Mouse (Mus musculus): ENCODE measurements at regions not wholly inside any gene's neighbourhood (a gene's known extent, or its start where the extent isn't known, plus 50 kb on each side); places are given as distances from the start of the nearest gene placed in this dataset.
"Not testable (repeated sequence)": the region's sequence is repeated elsewhere in the genome, so short reads cannot be mapped to it uniquely, and the experiment has no call there.

GRCm38 (mm10) chr14:36155757-36156156 lies 61.0 kb downstream of the 4930474N05Rik start:
- no peak for DNase-seq (ENCODE audit: extremely low spot score, low read depth, low spot score)

DNA sequence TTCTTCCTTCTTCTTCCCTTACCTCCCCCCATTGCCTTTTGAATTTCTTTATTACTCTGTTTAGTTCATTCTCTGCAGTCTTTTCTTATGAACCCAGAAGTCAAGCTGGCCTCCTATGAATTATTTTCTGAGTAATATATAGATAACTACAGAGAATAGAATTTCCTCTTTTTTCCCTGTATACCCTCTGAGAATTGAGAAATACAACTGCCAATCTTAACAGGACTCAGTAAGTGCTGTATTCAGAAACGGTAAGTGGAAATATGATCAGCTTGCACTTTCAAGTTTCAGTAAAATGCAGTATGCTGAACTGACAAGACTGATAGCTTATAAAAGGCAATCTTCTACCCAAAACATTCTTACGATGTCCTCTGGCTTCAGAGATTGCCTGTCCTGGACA lies 61.5 kb downstream of the 4930474N05Rik start:
- no peak for DNase-seq (ENCODE audit: extremely low spot score, low read depth, low spot score)

DNA sequence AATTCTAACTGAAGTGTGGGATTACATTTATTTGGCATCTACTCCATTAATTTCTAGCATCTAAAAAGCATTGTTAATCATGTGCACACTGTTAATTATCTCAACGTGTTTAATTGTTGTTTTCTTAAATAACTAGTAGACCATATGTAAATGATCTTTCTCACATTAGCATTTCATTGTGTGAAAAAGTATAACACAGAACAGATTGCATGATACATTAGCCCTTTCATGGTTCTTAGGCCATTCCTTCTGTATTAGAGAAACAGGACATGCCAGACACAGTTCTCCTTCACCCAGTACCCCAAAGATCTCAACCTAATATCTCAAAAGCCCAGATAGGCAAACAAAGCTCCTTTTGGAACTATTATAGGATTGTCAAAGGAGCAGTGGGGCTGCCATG lies 89.0 kb downstream of the 4930474N05Rik start:
- no peak for DNase-seq (ENCODE audit: extremely low spot score, low read depth, low spot score)

- no peak for DNase-seq (ENCODE audit: extremely low spot score, low read depth, low spot score)
These were observed 101.8 kb downstream of the 4930474N05Rik start for GRCm38 (mm10) chr14:36196517-36196916.

DNA sequence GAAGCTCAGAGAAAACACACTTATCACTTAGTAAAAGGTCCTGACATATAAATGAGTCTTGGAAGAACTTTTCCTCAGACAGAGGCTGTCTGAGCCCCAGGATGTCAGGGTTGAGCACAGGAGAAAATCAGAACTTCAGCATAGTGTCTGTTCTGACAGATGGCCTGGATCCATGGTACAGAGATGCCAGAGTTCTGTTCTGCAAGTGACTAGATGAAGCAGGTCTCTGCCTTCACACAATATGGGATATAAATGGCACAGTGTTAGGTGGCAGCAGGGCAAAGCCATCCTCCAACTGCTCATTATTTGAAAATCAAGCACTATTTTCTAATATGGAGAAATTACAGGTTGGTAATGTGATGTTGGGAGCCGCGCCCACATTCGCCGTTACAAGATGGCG lies 103.7 kb downstream of the 4930474N05Rik start:
- no peak for DNase-seq (ENCODE audit: extremely low spot score, low read depth, low spot score)

DNA sequence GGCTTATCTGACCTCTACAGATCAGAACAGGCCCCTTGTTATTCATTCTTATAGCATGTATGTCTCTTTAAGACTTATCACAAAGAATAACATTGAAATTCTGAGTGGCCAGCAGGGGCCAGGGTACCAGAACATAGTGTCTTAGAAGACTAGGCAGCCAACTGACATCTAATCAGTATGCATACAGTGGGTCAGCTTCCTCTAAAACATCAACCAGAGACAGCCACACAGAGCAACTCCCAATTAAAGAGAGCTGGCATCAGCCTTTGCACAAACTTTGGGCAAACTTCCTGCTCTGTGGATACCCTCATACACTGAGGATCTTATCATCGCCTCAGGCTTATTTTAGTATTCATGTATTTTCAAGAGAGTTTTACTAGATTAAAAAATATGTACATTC lies 109.1 kb downstream of the 4930474N05Rik start:
- no peak for DNase-seq (ENCODE audit: extremely low spot score, low read depth, low spot score)

- DNase-seq (ENCODE audit: extremely low spot score, low read depth, low spot score), result peak; percentile 10
These were observed 118.1 kb downstream of the 4930474N05Rik start for GRCm38 (mm10) chr14:36212830-36213229.

- DNase-seq (ENCODE audit: extremely low spot score, low read depth, low spot score), result no peak
These were observed 151.1 kb downstream of the 4930474N05Rik start for GRCm38 (mm10) chr14:36245849-36246248.

- DNase-seq (ENCODE audit: extremely low spot score, low read depth, low spot score), result no peak
These were observed 167.4 kb downstream of the 4930474N05Rik start for GRCm38 (mm10) chr14:36262126-36262525.

GRCm38 (mm10) chr14:36283825-36284414 lies 189.2 kb downstream of the 4930474N05Rik start:
- no peak for DNase-seq (ENCODE audit: extremely low spot score, low read depth, low spot score)

DNA sequence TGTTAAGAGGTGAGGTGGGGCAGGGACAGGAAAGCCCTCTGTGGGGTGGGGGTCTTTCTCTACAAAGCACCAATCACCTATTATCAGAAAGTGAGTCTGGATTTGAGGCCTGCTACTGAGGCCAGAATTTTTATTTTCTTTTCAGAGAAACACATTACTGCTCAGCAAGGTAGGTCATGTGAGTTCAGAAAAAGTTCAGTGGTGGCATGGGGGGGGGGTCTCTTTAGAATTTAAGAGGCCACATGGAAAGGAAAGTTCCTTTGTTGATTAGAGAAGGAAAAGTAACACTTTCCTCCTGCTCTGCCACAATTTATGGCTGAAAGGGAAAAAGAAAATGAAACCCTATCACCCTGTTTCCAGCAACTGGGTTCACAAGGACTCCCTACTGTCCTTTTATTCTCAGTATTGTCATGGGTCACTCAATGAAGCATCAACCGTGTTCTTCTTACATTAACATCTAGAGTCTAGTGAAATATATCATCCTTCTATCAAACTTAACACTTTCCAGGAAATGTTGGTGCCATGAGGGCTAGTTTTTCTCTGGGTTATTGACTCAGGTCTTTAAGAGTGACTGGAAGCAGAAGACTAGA lies 194.1 kb downstream of the 4930474N05Rik start:
- no peak for DNase-seq (ENCODE audit: extremely low spot score, low read depth, low spot score)

DNA sequence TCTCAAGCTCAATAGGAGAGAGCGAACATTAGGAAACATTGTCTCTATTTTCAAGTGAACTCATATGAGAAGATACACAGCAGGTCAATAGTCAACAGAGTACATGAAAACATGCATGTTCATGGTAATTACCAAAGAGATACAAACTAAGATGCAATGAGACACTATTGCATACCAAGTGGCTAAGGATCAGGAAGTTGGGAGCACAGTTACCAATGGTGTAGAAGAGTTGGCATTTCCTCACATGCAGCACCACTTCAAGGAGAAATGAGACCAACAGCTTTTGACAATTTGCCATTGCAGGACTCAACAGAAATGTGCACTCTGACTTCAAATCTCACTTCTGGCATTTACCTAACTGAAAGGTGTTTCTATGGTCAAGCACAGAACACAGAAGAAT lies 215.6 kb downstream of the 4930474N05Rik start:
- no peak for DNase-seq (ENCODE audit: extremely low spot score, low read depth, low spot score)

DNA sequence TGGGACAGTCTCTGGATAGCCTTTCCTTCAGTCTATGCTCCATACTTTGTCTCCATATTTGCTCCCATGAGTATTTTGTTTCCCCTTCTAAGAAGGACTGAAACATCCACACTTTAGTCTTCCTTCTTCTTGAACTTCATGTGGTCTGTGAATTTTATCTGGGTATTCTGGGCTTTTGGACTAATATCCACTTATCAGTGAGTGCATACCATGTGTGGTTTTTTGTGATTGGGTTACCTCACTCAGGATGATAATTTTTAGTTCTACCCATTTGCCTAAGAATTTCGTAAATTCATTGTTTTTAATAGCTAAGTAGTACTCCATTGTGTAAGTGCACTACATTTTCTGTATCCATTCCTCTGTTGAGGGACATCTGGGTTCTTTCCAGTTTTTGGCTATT lies 220.0 kb downstream of the 4930474N05Rik start:
- not testable (repeated sequence) for DNase-seq (ENCODE audit: extremely low spot score, low read depth, low spot score)

GRCm38 (mm10) chr14:36316418-36317111 lies 221.8 kb downstream of the 4930474N05Rik start:
- no peak for DNase-seq (ENCODE audit: extremely low spot score, low read depth, low spot score)

DNA sequence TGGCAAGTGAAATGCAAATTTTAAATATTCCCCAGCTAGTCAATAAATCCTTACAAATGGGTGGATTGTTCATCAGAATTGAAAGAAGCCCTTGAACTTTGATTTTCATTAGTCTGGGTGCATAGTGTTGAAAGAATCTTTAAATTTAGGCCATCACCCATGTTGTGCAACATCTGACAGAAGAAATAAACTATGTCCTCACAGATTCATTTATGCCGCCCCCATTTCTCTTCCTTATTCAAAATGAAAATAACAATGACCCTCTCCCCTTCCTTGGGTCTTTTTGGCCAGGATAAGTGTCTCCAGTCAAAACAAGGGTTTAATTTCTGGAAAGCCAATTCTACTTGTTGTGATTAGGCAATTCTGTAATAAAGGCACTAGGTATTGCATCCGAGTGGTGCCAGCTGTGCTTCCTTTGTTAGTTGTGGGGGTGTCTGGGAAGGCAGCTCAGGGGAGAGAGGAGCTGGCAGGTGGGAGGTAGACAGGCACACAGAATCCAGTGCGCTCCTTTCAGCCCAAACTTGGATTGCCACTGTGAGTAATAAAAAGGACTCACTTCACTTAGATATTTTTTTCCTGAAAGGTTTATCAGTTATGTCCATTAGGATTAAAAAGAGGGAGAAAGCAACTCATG lies 233.7 kb downstream of the 4930474N05Rik start:
- no peak for DNase-seq (ENCODE audit: extremely low spot score, low read depth, low spot score)

- no peak for DNase-seq (ENCODE audit: extremely low spot score, low read depth, low spot score)
These were observed 246.1 kb downstream of the 4930474N05Rik start for GRCm38 (mm10) chr14:36340832-36341231.
